Mouse (Mus musculus): Measurements from ENCODE around the gene Myo10.

- no peak for TF ChIP-seq CTCF (IDR thresholded peaks at IDR 0.05; ENCODE audit: borderline replicate concordance, control insufficient read depth, extremely low read depth, insufficient read depth, low read length, poor library complexity)
- no peak for TF ChIP-seq POLR2A (IDR thresholded peaks at IDR 0.05; ENCODE audit: control insufficient read depth, extremely low read depth, insufficient read depth, low read length, poor library complexity)
These were observed 132.1 kb downstream of the Myo10 start for GRCm38 (mm10) chr15:25754342-25754951.
